ENCODE assay signal across 11 mouse cellular contexts in the genomic region with DNA sequence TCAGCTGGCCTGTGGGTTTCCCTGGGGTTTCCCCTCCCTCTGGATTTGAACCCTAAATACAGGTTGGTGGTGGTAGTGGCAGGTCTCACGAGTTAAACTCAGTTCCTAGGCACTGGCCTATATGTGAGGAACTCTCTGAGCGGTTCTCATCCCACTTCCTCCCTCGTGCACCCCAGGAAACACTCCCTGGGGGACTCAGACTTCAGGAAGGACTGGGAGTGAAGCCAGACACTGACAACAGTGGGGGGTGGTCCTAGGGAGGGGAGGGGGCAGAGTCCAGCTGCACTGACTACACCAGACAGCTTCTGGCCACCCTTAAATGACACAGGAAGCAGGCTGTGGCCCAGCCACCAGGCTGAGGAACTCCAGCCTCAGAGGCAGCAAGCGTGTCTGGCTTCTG. TPM values are rescaled to one million over a fixed set of nuclear protein-coding genes. Genes with fewer than 3 reads are reported as not detected.
DNase-seq lines count a peak whose midpoint lies in the region; ATAC-seq lines count a peak whose summit lies in the region.
"Had no signal": no experiment of that assay in that cellular context is flagged by ENCODE, and none has a peak within 500 bp of the region (broad histone marks: within the 10 kb centered on the region; RNA-seq: fewer than 3 reads in every experiment).

No protein-coding gene starts in this region.

- no peaks in the 10 kb centered on the region for H3K27me3 ChIP-seq in forebrain, embryonic 15.5 days
- H3K27me3 ChIP-seq in intestine, embryonic 15.5 days (replicated peaks): no peaks in the 10 kb centered on the region
- no peaks in the 10 kb centered on the region for H3K27me3 ChIP-seq in midbrain, embryonic 13.5 days

- H3K4me2 ChIP-seq in forebrain, embryonic 15.5 days (replicated peaks): no peak overlapping the region
- peak overlapping the region; percentile 53; the same call in 1 of the 2 replicates for H3K4me2 ChIP-seq in intestine, embryonic 15.5 days (replicated peaks)
- no peak overlapping the region for H3K4me2 ChIP-seq in midbrain, embryonic 13.5 days (replicated peaks)

- peaks cover 43% of the 10 kb centered on the region for H3K4me1 ChIP-seq in forebrain, embryonic 15.5 days
- H3K4me1 ChIP-seq in intestine, embryonic 15.5 days (replicated peaks): peaks cover 42% of the 10 kb centered on the region
- peaks cover 64% of the 10 kb centered on the region for H3K4me1 ChIP-seq in midbrain, embryonic 13.5 days (replicated peaks)

- H3K36me3 ChIP-seq in forebrain, embryonic 15.5 days: no peaks in the 10 kb centered on the region
- no peaks in the 10 kb centered on the region for H3K36me3 ChIP-seq in intestine, embryonic 15.5 days
- H3K36me3 ChIP-seq in midbrain, embryonic 13.5 days: 0 out of 2 replicates have a peak, but pooled peaks cover 15% of the 10 kb centered on the region

- peak; percentile 51 to 66 for DNase-seq in heart, adult 18-20 months
- DNase-seq in heart, adult 8-10 months (ENCODE audit: low spot score): no peak
- no peak for DNase-seq in left cerebral cortex, adult 11 months (ENCODE audit: low spot score)
- no peak for DNase-seq in thymus, postnatal 10 days (ENCODE audit: low spot score in 2 of 2)
- DNase-seq in thymus, postnatal 25 days: no peak

- no peak overlapping the region for H3K9ac ChIP-seq in forebrain, embryonic 15.5 days (replicated peaks)
- H3K9ac ChIP-seq in intestine, embryonic 15.5 days: no peak overlapping the region
- H3K9ac ChIP-seq in midbrain, embryonic 13.5 days (replicated peaks): no peak overlapping the region

- peak overlapping the region; percentile 86; the same call in 1 of the 2 replicates for H3K27ac ChIP-seq in forebrain, embryonic 15.5 days (replicated peaks)
- H3K27ac ChIP-seq in intestine, embryonic 15.5 days: peak overlapping the region; percentile 92
- H3K27ac ChIP-seq in midbrain, embryonic 13.5 days: peak overlapping the region; percentile 98
- H3K27ac ChIP-seq: macrophage had no signal

- no peaks in the 10 kb centered on the region for H3K9me3 ChIP-seq in forebrain, embryonic 15.5 days
- no peaks in the 10 kb centered on the region for H3K9me3 ChIP-seq in intestine, embryonic 15.5 days
- no peaks in the 10 kb centered on the region for H3K9me3 ChIP-seq in midbrain, embryonic 13.5 days

- no peak for ATAC-seq in forebrain, embryonic 15.5 days (replicated peaks)
- 0 out of 2 replicates have a peak, but pooled peaks have one; percentile 6 for ATAC-seq in intestine, embryonic 15.5 days
- ATAC-seq in midbrain, embryonic 13.5 days: no peak
- ATAC-seq: CD4-positive, CD25-positive, alpha-beta regulatory T cell, adult 4 months had no signal

- WGBS in forebrain, embryonic 15.5 days: 37% methylated on average over 4 of the region's 4 CpGs
- 35% methylated on average over 4 of the region's 4 CpGs for WGBS in intestine, embryonic 15.5 days
- 53% methylated on average over 4 of the region's 4 CpGs for WGBS in midbrain, embryonic 13.5 days

- no peak overlapping the region for H3K4me3 ChIP-seq in forebrain, embryonic 15.5 days
- no peak overlapping the region for H3K4me3 ChIP-seq in intestine, embryonic 15.5 days (replicated peaks)
- no peak overlapping the region for H3K4me3 ChIP-seq in midbrain, embryonic 13.5 days (replicated peaks)
- H3K4me3 ChIP-seq: erythroblast, embryonic 14.5 days had no signal

RNA-seq across cellular contexts. Expression of a gene that starts 43.0 kb away (rescaled TPM):
- total RNA-seq in heart, adult 18-20 months (2021): 10 to 100 TPM; 68.5 to 72.7 TPM
- 10 to 100 TPM; 59.6 to 80.5 (median 71.9) TPM for total RNA-seq in heart, adult 8-10 months (2022)
- 24.5 and 26.9 TPM in 2 replicates for polyA plus RNA-seq in forebrain, embryonic 15.5 days (2015; fragmentation: Nextera tagmentation; extraction: Ambion mirVana)
- polyA plus RNA-seq in intestine, embryonic 15.5 days (2015; fragmentation: Nextera tagmentation; extraction: Ambion mirVana): 15.3 and 16.2 TPM in 2 replicates
- 27.7 and 28.3 TPM in 2 replicates for polyA plus RNA-seq in midbrain, embryonic 13.5 days (2015; fragmentation: Nextera tagmentation; extraction: Ambion mirVana)

Comparison
In these comparisons a context has a peak if more than half of its experiments do, and no peak if none do; other contexts are left out.
1. DNase-seq: peak in heart, adult 18-20 months (2 of 2); none in heart, adult 8-10 months (single experiment), left cerebral cortex, adult 11 months (single experiment), thymus, postnatal 10 days (0 of 2) and thymus, postnatal 25 days (single experiment).
2. Peak in every context shown above with its lines, with median percentiles within 50 percentile points of each other: H3K27ac ChIP-seq.